Mouse (Mus musculus) liver, embryonic 13.5 days (tissue): ENCODE measurements around the gene Anp32e. TPM values are rescaled to one million over a fixed set of nuclear protein-coding genes. Genes with fewer than 3 reads are reported as not detected.
A peak's percentile ranks its signal among the peaks of the same experiment; 100 is the strongest.
"Not testable (repeated sequence)": the region's sequence is repeated elsewhere in the genome, so short reads cannot be mapped to it uniquely, and the experiment has no call there.

ENCODE experiments used
- ATAC-seq: fragments of 200-750 bp; cut with Nextera tagmentation; 2 replicates; pipeline ENCODE4 v1.8.0; 2017; ENCODE audit warnings: low read depth, mild to moderate bottlenecking, moderate number of reproducible peaks, moderate library complexity
- DNase-seq: peaks from one replicate; pipeline ENCODE4 v3.0.0; 2022
- H3K27ac ChIP-seq: fragments of 300-500 bp; sonication (generic); 2 replicates; pipeline ENCODE4 v1.5.1; 2015; ENCODE audit warnings: moderate library complexity, mild to moderate bottlenecking, inconsistent platforms
- H3K27me3 ChIP-seq: fragments of 300-500 bp; sonication (generic); 2 replicates; pipeline ENCODE4 v1.6.1; 2015; ENCODE audit warnings: mild to moderate bottlenecking, inconsistent platforms
- H3K36me3 ChIP-seq: fragments of 300-500 bp; sonication (generic); 2 replicates; pipeline ENCODE4 v1.6.1; 2015; ENCODE audit warnings: mild to moderate bottlenecking, inconsistent platforms
- H3K4me1 ChIP-seq: fragments of 300-500 bp; sonication (generic); replicated peaks from 2 replicates; pipeline ENCODE4 v1.6.1; 2015; ENCODE audit warnings: inconsistent platforms
- H3K4me2 ChIP-seq: fragments of 300-500 bp; sonication (generic); 2 replicates; pipeline ENCODE4 v1.6.1; 2015; ENCODE audit warnings: inconsistent platforms, mild to moderate bottlenecking, moderate library complexity
- H3K4me3 ChIP-seq: fragments of 300-500 bp; sonication (generic); replicated peaks from 2 replicates; pipeline ENCODE4 v1.5.1; 2015; ENCODE audit warnings: mild to moderate bottlenecking, inconsistent platforms
- H3K9ac ChIP-seq: fragments of 300-500 bp; sonication (generic); 2 replicates; pipeline ENCODE4 v1.6.1; 2015; ENCODE audit warnings: mild to moderate bottlenecking, inconsistent platforms
- H3K9me3 ChIP-seq: fragments of 300-500 bp; sonication (generic); replicated peaks from 2 replicates; pipeline ENCODE4 v1.6.1; 2016; ENCODE audit warnings: inconsistent platforms
- WGBS: fragments of 180-500 bp; shearing (Covaris S2); methylation state at CpG from one replicate; pipeline ENCODE4 v1.1.7; 2015; ENCODE audit not compliant: insufficient replicate concordance; 5-methylcytosine and 5-hydroxymethylcytosine counted together
- polyA plus RNA-seq: library from polyadenylated mRNA; unstranded; fragments of >200 nt; fragmentation: Nextera tagmentation; extraction: Ambion mirVana; gene quantifications from 2 replicates; pipeline ENCODE4 v1.2.1, GENCODE M21; 2015

Anp32e gene
- polyA plus RNA-seq, 1 experiment from 2014 or later: 163 TPM

DNA sequence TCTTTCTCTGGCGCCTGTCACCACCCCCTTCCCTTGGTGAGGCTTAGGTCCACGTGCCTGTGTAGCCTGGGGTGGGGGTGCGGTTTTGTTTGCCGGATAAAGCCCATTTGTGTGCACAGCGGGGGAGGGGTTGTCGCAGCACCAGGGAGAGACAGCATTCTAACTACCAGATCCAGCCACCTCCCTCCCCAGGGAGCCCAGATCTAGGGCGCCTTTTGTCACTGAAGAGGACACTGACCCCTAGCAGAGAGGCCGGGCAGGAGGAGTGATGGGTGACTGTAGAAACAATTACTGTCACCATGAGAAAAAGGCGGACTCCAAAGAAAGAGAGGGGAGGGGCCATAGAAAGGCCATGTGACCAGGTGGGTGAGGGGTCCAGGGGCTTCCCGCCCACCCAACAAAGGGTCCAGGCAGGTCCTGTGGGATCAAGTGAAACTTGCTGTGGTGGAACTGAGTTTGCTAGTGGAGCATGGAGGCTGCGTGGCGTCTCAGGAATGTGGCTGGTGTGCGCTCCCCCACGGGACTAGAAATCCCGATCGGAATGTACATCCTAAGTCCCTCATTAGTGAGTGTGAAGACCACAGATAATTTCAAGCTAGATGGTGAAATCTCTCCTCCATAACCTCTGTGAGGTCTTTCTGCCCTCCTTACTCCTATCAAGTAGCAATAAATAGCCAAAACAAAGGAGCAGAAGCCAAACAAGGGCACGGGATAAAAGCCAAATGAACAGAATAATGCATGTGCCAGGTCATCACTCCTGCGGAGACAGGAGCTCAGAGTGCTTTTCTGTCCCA is 23.7 kb upstream of the Anp32e start:
- Histone ChIP-seq H3K4me2 (peak overlapping the region; percentile 64), H3K9ac (peak overlapping the region; percentile 29; the same call in 1 of the 2 replicates), H3K36me3 (no peaks in the 10 kb centered on the region), H3K9me3 (no peaks in the 10 kb centered on the region), H3K4me3 (peak overlapping the region; percentile 41), H3K27me3 (peaks cover 88% of the 10 kb centered on the region), H3K4me1 (peaks cover 38% of the 10 kb centered on the region), H3K27ac (peak overlapping the region; percentile 70)
- DNase-seq (no peak), ATAC-seq (peak; percentile 37; the same call in 1 of the 2 replicates)
- 1% methylated on average over 18 of the region's 18 CpGs for WGBS

DNA sequence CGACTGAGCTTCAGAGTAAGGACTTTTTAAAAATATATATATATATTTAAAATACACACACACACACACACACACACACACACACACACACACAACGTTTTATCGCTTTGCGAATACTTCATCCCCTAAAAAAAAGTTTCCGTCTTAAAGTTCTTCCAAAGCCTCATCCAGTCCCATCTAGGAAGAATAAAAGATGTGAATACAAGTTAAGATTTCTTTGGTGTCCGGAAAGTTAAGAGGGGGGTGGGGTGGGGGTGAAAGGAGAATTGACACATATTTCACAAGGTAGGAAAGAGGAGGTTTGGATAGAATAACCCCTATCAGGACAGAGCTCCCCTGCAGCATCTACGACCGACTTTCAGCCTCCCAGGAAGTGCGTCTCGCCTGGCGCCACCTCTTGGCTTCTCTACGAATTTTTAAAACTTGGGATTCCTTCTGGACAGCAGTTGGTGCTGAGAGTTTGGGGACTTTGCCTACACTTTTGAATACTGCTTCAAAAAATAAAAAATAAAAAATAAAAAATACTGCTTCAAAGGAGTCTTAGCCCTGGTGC is 23.0 kb upstream of the Anp32e start:
- Histone ChIP-seq H3K9me3 (no peaks in the 10 kb centered on the region), H3K36me3 (no peaks in the 10 kb centered on the region), H3K27ac (no peak overlapping the region), H3K4me2 (peak overlapping the region; percentile 64), H3K9ac (no peak overlapping the region), H3K27me3 (peaks cover 85% of the 10 kb centered on the region), H3K4me3 (peak overlapping the region; percentile 47), H3K4me1 (peaks cover 38% of the 10 kb centered on the region)
- no peak for ATAC-seq
- WGBS: under 1% methylated on average over 12 of the region's 12 CpGs
- DNase-seq: no peak

GRCm38 (mm10) chr3:95906860-95907259 is 22.2 kb upstream of the Anp32e start:
- DNase-seq: no peak
- ATAC-seq: no peak

DNA sequence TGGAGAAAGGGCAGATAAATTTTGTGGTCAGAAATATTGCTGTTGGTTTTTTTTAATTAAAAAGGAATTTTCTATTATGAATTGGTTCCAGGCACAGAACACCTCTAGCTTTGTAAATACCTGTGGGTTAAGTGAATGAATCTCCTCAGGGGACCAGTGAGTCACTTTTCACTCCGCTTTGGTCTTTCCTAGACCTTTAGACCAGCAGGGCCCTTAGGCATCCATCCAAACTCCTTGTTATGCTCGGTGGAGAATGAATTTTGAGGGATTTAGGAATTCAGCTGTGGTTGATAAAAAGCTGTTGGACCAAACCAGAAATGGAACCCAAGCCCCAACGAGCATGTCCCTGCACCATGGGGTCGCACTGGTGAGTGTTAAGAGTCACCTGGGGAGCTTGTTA is 21.4 kb upstream of the Anp32e start:
- H3K27ac ChIP-seq: no peak overlapping the region
- no peak overlapping the region for H3K9ac ChIP-seq
- H3K9me3 ChIP-seq: no peaks in the 10 kb centered on the region
- ATAC-seq (no peak), DNase-seq (no peak)
- H3K4me1 ChIP-seq: peaks cover 28% of the 10 kb centered on the region
- H3K36me3 ChIP-seq: no peaks in the 10 kb centered on the region
- H3K4me3 ChIP-seq: no peak overlapping the region
- 36% methylated on average over 4 of the region's 4 CpGs for WGBS
- H3K27me3 ChIP-seq: peaks cover 69% of the 10 kb centered on the region
- H3K4me2 ChIP-seq: no peak overlapping the region

More at GRCm38 (mm10) chr3:95906860-95907259, 22.2 kb upstream of the Anp32e start:
- H3K27ac ChIP-seq: no peak overlapping the region
- peak overlapping the region; percentile 47 for H3K4me3 ChIP-seq
- no peaks in the 10 kb centered on the region for H3K36me3 ChIP-seq
- no peaks in the 10 kb centered on the region for H3K9me3 ChIP-seq
- H3K27me3 ChIP-seq: peaks cover 77% of the 10 kb centered on the region
- WGBS: 0% methylated on average over 12 of the region's 12 CpGs
- H3K4me1 ChIP-seq: peaks cover 30% of the 10 kb centered on the region
- peak overlapping the region; percentile 64 for H3K4me2 ChIP-seq
- peak overlapping the region; percentile 18; the same call in 1 of the 2 replicates for H3K9ac ChIP-seq

DNA sequence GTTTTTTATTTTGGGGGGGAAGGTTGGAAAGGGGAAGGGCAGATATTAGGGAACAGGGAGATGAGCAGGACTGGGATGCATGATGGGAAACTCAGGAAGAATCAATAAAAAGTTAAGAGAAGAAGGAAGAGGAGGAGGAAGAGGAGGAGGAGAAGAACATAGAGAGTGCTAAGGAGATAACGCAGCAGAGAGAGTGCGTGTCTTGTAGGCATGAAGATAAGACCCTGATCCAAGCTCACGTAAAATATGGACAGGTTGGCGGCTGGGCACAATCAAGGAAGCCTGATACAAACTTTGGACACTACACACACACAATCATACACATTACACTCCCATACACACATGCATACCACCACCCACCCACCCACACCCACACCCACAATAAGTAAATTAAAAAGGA is 14.3 kb upstream of the Anp32e start:
- Histone ChIP-seq H3K4me3 (no peak overlapping the region), H3K36me3 (no peaks in the 10 kb centered on the region), H3K27ac (no peak overlapping the region), H3K4me1 (peaks cover 5% of the 10 kb centered on the region; the same call in 1 of the 2 replicates), H3K9ac (no peak overlapping the region), H3K27me3 (peaks cover under 1% of the 10 kb centered on the region; the same call in 1 of the 2 replicates), H3K4me2 (no peak overlapping the region), H3K9me3 (no peaks in the 10 kb centered on the region)
- WGBS: 12% methylated on average over 4 of the region's 4 CpGs
- ATAC-seq: no peak
- DNase-seq: no peak

DNA sequence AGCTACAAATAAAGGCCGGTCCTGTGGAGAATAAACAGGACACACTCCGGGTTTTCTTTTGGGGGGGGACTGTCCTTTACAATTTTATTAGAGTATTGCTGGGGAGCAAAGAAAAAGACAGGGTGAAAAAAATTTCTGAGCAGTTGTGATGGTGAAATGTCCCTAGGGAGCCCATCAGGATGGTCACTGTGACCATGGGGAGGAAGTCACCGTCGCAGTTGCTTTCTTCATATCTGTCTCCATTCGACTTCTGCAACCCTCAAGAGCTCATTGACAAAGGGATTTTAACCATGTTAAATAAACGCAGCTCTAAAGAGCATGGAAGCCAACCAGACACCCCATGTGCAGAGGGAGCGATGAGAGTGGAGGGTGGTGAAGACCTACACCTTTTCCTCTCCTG is 12.3 kb upstream of the Anp32e start:
- WGBS: 50% methylated on average over 7 of the region's 7 CpGs
- DNase-seq: no peak
- Histone ChIP-seq H3K9me3 (no peaks in the 10 kb centered on the region), H3K9ac (no peak overlapping the region), H3K4me1 (peaks cover 5% of the 10 kb centered on the region; the same call in 1 of the 2 replicates), H3K36me3 (no peaks in the 10 kb centered on the region), H3K27ac (no peak overlapping the region), H3K4me3 (no peak overlapping the region), H3K27me3 (no peaks in the 10 kb centered on the region; the same call in 1 of the 2 replicates), H3K4me2 (no peak overlapping the region)
- ATAC-seq: no peak

DNA sequence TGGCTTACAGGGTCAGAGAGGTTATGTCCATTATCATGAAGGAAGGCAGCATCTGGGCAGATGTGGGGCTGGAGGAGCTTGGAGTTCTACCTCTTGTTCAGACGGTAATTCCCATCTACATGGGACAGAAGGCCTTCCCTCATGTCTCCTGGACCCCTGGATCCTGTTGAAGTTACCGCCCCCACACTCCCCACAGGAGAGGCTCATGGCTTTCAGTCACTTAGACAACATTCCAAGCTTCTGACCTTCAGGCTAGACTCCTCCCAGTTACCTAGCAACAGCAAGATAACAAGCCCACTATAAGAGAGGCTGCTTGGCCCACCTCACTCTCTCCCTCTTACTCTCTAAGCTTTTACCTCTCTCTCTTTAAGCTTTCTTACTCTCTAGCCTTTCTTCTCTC is 8.5 kb upstream of the Anp32e start:
- not testable (repeated sequence) for H3K4me1 ChIP-seq, H3K4me2 ChIP-seq, H3K4me3 ChIP-seq, H3K36me3 ChIP-seq, H3K9me3 ChIP-seq, H3K9ac ChIP-seq, DNase-seq, H3K27ac ChIP-seq, H3K27me3 ChIP-seq, ATAC-seq
- 72% methylated on average over 2 of the region's 2 CpGs for WGBS

GRCm38 (mm10) chr3:95923429-95923828 is 5.6 kb upstream of the Anp32e start:
- not testable (repeated sequence) for H3K4me3 ChIP-seq, H3K27ac ChIP-seq, H3K9me3 ChIP-seq, H3K36me3 ChIP-seq, H3K4me2 ChIP-seq, H3K9ac ChIP-seq, ATAC-seq, H3K27me3 ChIP-seq, H3K4me1 ChIP-seq, DNase-seq
- WGBS: 61% methylated on average over 7 of the region's 7 CpGs

GRCm38 (mm10) chr3:95924185-95924584 is 4.9 kb upstream of the Anp32e start:
- no peaks in the 10 kb centered on the region; the same call in 1 of the 2 replicates for H3K27me3 ChIP-seq
- H3K27ac ChIP-seq: no peak overlapping the region
- ATAC-seq: no peak
- no peaks in the 10 kb centered on the region for H3K36me3 ChIP-seq
- peaks cover 8% of the 10 kb centered on the region for H3K4me1 ChIP-seq
- no peak for DNase-seq
- no peaks in the 10 kb centered on the region for H3K9me3 ChIP-seq
- H3K9ac ChIP-seq: no peak overlapping the region
- WGBS: 32% methylated on average over 4 of the region's 4 CpGs
- H3K4me2 ChIP-seq: no peak overlapping the region
- no peak overlapping the region for H3K4me3 ChIP-seq

- WGBS: 70% methylated on average over 5 of the region's 5 CpGs
- no peak for DNase-seq
- ATAC-seq: no peak
Observed at GRCm38 (mm10) chr3:95925087-95925486, 4.0 kb upstream of the Anp32e start.

DNA sequence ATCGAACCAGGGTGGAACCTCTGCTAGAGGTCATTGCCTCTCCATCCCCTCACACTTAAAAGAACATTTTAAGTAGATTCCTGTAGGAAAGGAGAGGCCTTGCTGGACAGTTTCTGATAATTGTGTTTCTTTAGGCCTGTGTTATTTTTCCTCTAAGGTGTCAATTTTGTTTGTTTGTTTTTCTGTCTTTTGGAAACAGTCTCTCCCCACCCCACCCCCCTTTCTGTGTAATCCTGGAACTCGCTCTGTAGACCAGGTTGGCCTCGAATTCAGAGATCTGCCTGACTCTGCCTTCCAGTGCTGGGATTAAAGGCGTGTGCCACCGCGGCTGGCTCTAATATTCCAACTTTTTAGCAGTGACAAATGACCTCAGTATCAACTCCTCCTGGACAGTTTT is 787 bp upstream of the Anp32e start:
- DNase-seq: no peak
- 43% methylated on average over 6 of the region's 6 CpGs for WGBS

More at GRCm38 (mm10) chr3:95925087-95925486, 4.0 kb upstream of the Anp32e start:
- Histone ChIP-seq H3K4me3 (no peak overlapping the region), H3K9me3 (no peaks in the 10 kb centered on the region), H3K9ac (no peak overlapping the region), H3K27ac (no peak overlapping the region), H3K36me3 (no peaks in the 10 kb centered on the region), H3K4me2 (no peak overlapping the region), H3K4me1 (peaks cover 8% of the 10 kb centered on the region), H3K27me3 (no peaks in the 10 kb centered on the region; the same call in 1 of the 2 replicates)

More for the DNA sequence above, 787 bp upstream of the Anp32e start:
- Histone ChIP-seq H3K4me3 (peak overlapping the region; percentile 97), H3K9ac (peak overlapping the region; percentile 77), H3K9me3 (no peaks in the 10 kb centered on the region), H3K4me2 (peak overlapping the region; percentile 72), H3K4me1 (peaks cover 37% of the 10 kb centered on the region), H3K27ac (peak overlapping the region; percentile 80), H3K27me3 (no peaks in the 10 kb centered on the region), H3K36me3 (peaks cover 4% of the 10 kb centered on the region)
- ATAC-seq: no peak
